Mouse (Mus musculus) left cerebral cortex, adult 9 months (tissue): ENCODE measurements at regions not wholly inside any gene's neighbourhood (a gene's known extent, or its start where the extent isn't known, plus 50 kb on each side); places are given as distances from the start of the nearest gene placed in this dataset.

Experiments used
- DNase-seq, 2 experiments: peaks; one replicate each; pipeline ENCODE4 v3.0.0; 2022; ENCODE audit warnings: low spot score in 2 of 2

DNA sequence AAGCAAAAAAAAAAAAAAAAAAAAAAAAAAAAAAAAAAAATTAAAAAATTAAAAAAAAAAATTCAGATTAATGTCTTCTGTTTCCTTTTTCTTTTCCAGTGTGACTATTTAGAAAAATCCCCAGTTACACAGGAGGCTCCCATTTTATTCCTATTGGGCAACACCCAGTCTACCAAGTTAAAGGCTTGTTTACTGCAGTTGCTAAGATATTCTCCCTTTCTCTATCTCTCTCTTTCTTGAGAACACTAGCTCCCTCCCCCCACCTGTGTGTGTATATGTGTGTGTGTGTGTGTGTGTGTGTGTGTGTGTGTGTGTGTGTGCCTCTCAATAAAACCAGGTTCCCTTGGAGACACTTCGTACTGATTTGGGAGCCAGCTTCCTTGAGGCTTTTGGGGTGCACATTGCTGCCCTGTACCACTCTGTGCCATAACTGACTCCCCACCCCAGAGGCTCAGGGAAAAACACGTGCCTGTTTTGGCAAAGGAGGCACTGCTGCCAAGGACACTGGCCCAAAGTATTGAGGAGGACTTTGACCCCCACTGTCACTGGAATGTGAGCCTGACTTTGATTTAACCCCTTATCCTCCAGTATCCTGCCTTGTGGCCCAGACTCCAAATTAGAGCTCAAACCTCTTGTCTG lies 50.3 kb downstream of the Anapc15-ps start:
- no peak for DNase-seq

DNA sequence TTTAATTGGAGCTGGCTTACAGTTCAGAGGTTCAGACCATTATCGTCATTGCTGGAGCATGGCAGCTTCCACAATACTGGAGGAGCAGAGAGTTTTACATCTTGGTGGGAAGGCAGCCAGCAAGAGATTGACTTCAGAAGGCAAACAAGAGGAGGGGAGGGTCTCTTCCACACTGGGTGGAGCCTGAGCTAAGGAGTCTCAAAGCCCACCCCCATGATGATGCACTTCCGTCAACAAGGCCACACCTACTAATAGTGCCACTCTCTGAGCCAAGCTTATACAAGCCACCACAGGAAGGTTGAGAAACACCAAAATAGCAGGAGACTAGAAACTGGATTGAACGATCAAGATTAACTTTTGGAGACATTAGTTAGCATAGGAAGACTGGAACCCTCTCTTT lies 52.5 kb downstream of the Anapc15-ps start:
- DNase-seq: no peak

DNA sequence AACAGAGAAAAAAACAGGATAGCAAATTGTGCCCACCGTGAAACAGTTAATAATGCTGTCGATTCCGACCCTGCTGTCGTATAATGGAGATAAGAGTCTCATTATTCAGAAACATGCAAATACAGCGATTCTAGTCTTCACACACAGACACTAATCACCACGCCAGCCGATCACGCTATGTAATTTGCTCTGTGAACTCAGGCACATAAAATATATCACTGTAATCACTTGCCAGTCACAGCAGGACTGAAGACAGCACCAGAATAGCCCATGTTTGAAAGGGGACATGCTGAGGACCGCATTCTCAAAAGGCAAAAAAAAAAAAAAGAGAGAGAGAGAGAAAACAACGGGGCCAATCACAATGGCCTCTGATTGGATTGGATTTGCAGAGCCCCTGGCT lies 53.6 kb downstream of the Anapc15-ps start:
- no peak for DNase-seq

DNA sequence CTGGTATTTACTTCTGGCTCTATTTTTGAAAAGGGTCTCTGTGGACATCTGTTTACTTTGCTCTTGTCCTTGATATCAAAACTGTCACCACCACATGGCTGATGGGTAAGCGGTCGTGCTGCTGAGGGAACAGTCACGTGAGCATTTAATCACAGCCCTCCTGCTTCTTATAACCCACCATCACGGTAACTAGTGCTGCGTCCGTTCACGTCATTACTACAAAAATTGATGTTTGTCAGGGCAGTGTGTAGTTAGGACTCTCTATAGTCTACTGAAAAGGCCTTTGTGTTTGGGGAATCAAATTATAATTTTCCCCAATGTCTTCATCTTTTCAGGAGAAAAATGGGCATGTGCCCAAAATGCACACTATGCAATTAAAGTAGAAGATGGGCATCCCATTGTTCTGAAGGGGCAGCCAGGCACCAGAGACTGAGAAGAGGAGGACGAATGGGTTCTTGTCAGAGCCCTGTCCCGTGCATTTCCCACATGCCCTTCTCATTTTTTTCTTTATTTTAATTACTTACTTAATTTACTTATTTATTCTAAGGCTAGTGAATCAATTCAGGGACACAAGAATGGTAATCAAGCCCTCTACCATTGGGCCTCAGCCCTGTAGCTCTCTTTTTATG lies 54.6 kb upstream of the Nudt4 start:
- DNase-seq: no peak

DNA sequence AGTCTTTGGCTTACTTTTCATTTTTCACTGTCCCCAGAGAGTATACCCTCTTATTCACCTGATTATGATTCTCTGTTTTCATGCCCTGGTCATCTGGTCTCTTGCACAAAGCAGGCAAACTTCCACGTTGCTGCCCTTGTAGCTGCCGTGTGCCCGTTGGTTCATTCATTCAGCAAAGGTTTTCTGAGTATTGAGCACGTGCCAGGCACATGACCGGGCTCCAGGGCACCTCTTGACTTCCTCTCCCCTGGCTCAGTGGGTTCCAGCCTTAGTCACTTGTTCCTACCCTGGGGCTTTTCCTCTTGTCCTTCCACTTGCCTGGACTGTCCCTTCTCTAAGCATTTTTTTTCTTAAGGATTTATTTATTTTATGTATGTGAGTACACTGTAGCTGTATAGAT lies 52.9 kb upstream of the Nudt4 start:
- DNase-seq: no peak

- peak in 1 of 2 experiments; percentile 59 for DNase-seq
These were observed 52.1 kb upstream of the Nudt4 start for GRCm38 (mm10) chr10:95615849-95616650.
